Mouse (Mus musculus) cerebellum, adult (tissue): Measurements from ENCODE around the gene G430095P16Rik.

Source experiments
- ATAC-seq: cut with Nextera tagmentation; 2 replicates; pipeline ENCODE4 v1.9.2; 2017; ENCODE audit warnings: mild to moderate bottlenecking, moderate library complexity, mixed read lengths; ENCODE audit not compliant: insufficient number of reproducible peaks, low FRiP score, low TSS enrichment

Gene G430095P16Rik

GRCm38 (mm10) chr8:84702561-84702960 lies 20.2 kb upstream of the G430095P16Rik start:
- no peak for ATAC-seq

GRCm38 (mm10) chr8:84702963-84703465 lies 19.8 kb upstream of the G430095P16Rik start:
- no peak for ATAC-seq

- no peak for ATAC-seq
Observed at GRCm38 (mm10) chr8:84703466-84704249, 19.1 kb upstream of the G430095P16Rik start.

GRCm38 (mm10) chr8:84704356-84704755 lies 18.5 kb upstream of the G430095P16Rik start:
- ATAC-seq = no peak

GRCm38 (mm10) chr8:84704867-84705831 lies 17.7 kb upstream of the G430095P16Rik start:
- no peak for ATAC-seq

- no peak for ATAC-seq
Observed at GRCm38 (mm10) chr8:84705960-84706359, 16.8 kb upstream of the G430095P16Rik start.

GRCm38 (mm10) chr8:84706610-84707266 lies 16.1 kb upstream of the G430095P16Rik start:
- no peak for ATAC-seq

- no peak for ATAC-seq
Observed at GRCm38 (mm10) chr8:84707267-84707883, 15.4 kb upstream of the G430095P16Rik start.

- ATAC-seq = no peak
Observed at GRCm38 (mm10) chr8:84708071-84708541, 14.7 kb upstream of the G430095P16Rik start.

GRCm38 (mm10) chr8:84708774-84709475 lies 13.9 kb upstream of the G430095P16Rik start:
- ATAC-seq = peak; percentile 41; the same call in 1 of the 2 replicates

- ATAC-seq = no peak
Observed at GRCm38 (mm10) chr8:84709931-84710330, 12.9 kb upstream of the G430095P16Rik start.

GRCm38 (mm10) chr8:84711312-84711711 lies 11.5 kb upstream of the G430095P16Rik start:
- ATAC-seq = no peak

- no peak for ATAC-seq
Observed at GRCm38 (mm10) chr8:84711933-84712758, 10.7 kb upstream of the G430095P16Rik start.

- ATAC-seq = no peak
Observed at GRCm38 (mm10) chr8:84712759-84713120, 10.1 kb upstream of the G430095P16Rik start.

GRCm38 (mm10) chr8:84713381-84713780 lies 9.4 kb upstream of the G430095P16Rik start:
- ATAC-seq = no peak

- ATAC-seq = no peak
Observed at GRCm38 (mm10) chr8:84714161-84714560, 8.6 kb upstream of the G430095P16Rik start.

- no peak for ATAC-seq
Observed at GRCm38 (mm10) chr8:84715893-84716468, 6.8 kb upstream of the G430095P16Rik start.

- no peak for ATAC-seq
Observed at GRCm38 (mm10) chr8:84716790-84717189, 6.0 kb upstream of the G430095P16Rik start.
